Mouse (Mus musculus) heart, postnatal 0 days (tissue): ENCODE data around the gene Rhcg. TPM values are rescaled to one million over a fixed set of nuclear protein-coding genes. Genes with fewer than 3 reads are reported as not detected.

Experiments
- ATAC-seq: fragments of 200-750 bp; cut with Nextera tagmentation; 2 replicates; pipeline ENCODE4 v1.8.0; 2017; ENCODE audit warnings: low read depth, moderate number of reproducible peaks, moderate library complexity; ENCODE audit not compliant: insufficient read depth
- DNase-seq: peaks from one replicate; pipeline ENCODE4 v3.0.0-alpha.2; 2016; ENCODE audit warnings: low spot score
- H3K27ac ChIP-seq: fragments of 300-500 bp; sonication (generic); 2 replicates; pipeline ENCODE4 v1.5.1; 2014; ENCODE audit warnings: low read depth, mild to moderate bottlenecking
- H3K27me3 ChIP-seq: fragments of 300-500 bp; sonication (generic); 2 replicates; pipeline ENCODE4 v1.6.1; 2014; ENCODE audit warnings: low read length, mixed read lengths; ENCODE audit not compliant: control insufficient read depth, insufficient read depth
- H3K36me3 ChIP-seq: fragments of 300-500 bp; sonication (generic); replicated peaks from 2 replicates; pipeline ENCODE4 v1.6.1; 2014; ENCODE audit warnings: low read length, mixed read lengths; ENCODE audit not compliant: control insufficient read depth, insufficient read depth
- H3K4me1 ChIP-seq: fragments of 300-500 bp; sonication (generic); 2 replicates; pipeline ENCODE4 v1.6.1; 2014; ENCODE audit warnings: antibody characterized with exemption; ENCODE audit not compliant: control insufficient read depth, insufficient read depth
- H3K4me2 ChIP-seq: fragments of 300-500 bp; sonication (generic); 2 replicates; pipeline ENCODE4 v1.6.1; 2014; ENCODE audit warnings: low read depth, mild to moderate bottlenecking, low read length, moderate library complexity
- H3K4me3 ChIP-seq: fragments of 300-500 bp; sonication (generic); 2 replicates; pipeline ENCODE4 v1.5.1; 2014; ENCODE audit warnings: low read depth, low read length
- H3K9ac ChIP-seq: fragments of 300-500 bp; sonication (generic); replicated peaks from 2 replicates; pipeline ENCODE4 v1.6.1; 2014; ENCODE audit warnings: low read depth, low read length, mixed read lengths
- H3K9me3 ChIP-seq: fragments of 300-500 bp; sonication (generic); replicated peaks from 2 replicates; pipeline ENCODE4 v1.6.1; 2016; ENCODE audit warnings: low read length; ENCODE audit not compliant: control insufficient read depth
- CTCF ChIP-seq: IDR thresholded peaks from 2 replicates; pipeline ENCODE4 v1.5.1; 2016; ENCODE audit warnings: antibody characterized with exemption, control low read depth, low read depth
- EP300 ChIP-seq: IDR thresholded peaks from 2 replicates; pipeline ENCODE4 v1.6.1; 2016; ENCODE audit warnings: antibody characterized with exemption, low read depth
- WGBS: fragments of 180-500 bp; shearing (Covaris S2); extraction: QIAGEN DNeasy Blood & Tissue Kit; methylation state at CpG from one replicate; pipeline ENCODE4 v1.1.7; 2014; 5-methylcytosine and 5-hydroxymethylcytosine counted together
- polyA plus RNA-seq: library from polyadenylated mRNA; unstranded; fragments of >200 nt; fragmentation: Nextera tagmentation; extraction: Ambion mirVana; gene quantifications from 2 replicates; pipeline ENCODE4 v1.2.1, GENCODE M21; 2015
- total RNA-seq: library from RNA; depleted of rRNA; stranded (reverse); fragments of >200 nt; gene quantifications from 2 replicates; pipeline ENCODE4 v1.2.3, GENCODE M21; 2014; ENCODE audit warnings: low replicate concordance

Rhcg gene
- total and polyA plus RNA-seq, 2 experiments from 2014 or later = 0.04 to 0.40 TPM

DNA sequence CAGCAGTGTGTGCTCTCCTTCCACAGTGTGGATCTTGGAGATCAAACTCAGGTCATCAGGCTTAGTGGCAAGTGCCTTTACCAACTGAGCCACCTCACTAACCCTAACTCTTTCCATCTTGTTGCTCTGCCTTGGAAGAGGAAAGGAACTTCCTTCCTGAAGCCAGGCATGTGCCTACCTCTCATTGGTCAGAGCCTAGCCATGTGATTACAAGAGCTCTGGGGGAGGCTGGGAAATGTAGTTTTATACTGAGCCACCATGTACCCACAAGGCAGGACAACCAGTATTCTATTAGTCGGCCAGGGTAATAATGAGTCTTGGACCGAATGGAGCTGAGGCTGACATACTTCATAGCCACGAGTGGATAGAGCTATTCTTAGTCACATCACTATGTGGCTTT lies 29.2 kb downstream of the Rhcg start:
- no peak for TF ChIP-seq EP300
- TF ChIP-seq CTCF = no peak
- DNase-seq (no peak), ATAC-seq (no peak)
- Histone ChIP-seq H3K4me3 (no peak overlapping the region), H3K9ac (no peak overlapping the region), H3K27me3 (peaks cover 71% of the 10 kb centered on the region), H3K36me3 (no peaks in the 10 kb centered on the region), H3K4me1 (no peaks in the 10 kb centered on the region), H3K27ac (no peak overlapping the region), H3K9me3 (peaks cover 7% of the 10 kb centered on the region; the same call in 1 of the 2 replicates), H3K4me2 (no peak overlapping the region)
- 61% methylated on average over 3 of the region's 3 CpGs for WGBS

DNA sequence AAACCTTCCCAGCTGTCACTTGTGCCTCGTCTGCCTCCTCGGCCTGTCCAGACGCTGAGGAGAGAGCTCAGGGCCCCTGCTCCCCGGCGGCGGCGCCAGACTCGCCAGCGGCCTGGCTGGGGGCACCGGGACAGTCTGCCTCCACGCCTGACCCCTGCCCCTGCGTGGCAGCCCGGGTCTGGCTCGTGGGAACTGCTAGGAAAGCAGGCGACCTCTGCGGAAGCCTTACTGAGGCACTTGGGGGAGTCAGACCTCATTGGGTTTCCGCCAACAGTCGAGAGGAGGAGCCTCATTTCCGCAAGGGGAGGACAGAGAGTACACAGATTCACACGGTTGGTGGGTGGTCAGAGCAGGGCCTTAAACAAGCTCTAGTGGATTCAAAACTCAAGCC lies 38.6 kb downstream of the Rhcg start:
- ATAC-seq = peak; percentile 44; the same call in 1 of the 2 replicates
- Histone ChIP-seq H3K4me1 (peaks cover 23% of the 10 kb centered on the region), H3K27me3 (peaks cover 57% of the 10 kb centered on the region), H3K4me2 (peak overlapping the region; percentile 60), H3K4me3 (peak overlapping the region; percentile 21), H3K36me3 (no peaks in the 10 kb centered on the region), H3K9me3 (no peaks in the 10 kb centered on the region), H3K9ac (peak overlapping the region; percentile 32; the same call in 1 of the 2 replicates), H3K27ac (no peak overlapping the region)
- no peak for DNase-seq
- TF ChIP-seq CTCF (no peak), EP300 (no peak)
- 2% methylated on average over 20 of the region's 20 CpGs for WGBS

DNA sequence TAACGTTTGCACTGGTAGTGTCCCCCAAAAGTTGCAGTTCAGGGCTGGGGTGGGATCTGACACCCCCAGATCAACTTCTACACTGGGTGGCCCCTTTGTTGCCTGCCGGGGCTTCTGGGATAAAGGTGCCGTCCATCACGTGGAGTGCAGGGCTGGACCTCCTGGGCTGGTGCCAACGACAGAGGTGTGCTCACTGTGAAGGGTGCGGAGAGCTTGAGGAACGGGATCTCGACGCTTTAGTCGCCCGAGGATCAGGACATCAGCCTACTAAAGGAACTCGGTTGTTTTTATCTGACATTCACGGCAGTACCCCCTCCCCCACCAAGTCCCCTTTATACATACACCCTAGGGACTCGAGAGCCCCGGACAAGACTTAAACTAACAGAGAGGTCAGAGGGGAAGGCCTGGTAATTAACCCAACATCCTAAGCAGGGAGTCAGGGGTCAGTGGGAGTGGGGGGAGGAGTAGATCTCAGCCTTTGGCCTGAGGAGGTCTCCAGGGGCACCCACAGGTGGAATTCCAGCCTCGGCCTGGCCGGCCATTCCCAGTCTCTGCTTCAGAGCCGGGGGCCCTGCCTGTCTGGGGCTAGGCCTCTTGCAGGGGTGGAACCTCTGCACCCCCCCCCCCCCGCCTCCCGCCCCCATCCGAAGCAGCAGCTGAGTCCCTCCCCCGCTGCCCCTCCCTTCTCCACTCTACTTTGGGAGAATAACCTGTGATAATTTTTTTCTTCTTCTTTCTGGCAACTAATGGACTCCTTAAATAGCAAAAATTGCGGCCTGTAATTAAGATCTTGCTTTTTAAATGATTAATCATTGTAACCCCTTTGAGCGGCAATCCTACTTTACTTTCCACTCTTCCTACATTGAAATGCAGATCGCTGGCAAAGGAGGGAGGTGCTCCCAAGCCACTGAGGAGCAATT lies 39.3 kb downstream of the Rhcg start:
- Histone ChIP-seq H3K27me3 (peaks cover 51% of the 10 kb centered on the region), H3K4me1 (peaks cover 23% of the 10 kb centered on the region), H3K36me3 (no peaks in the 10 kb centered on the region), H3K9ac (peak overlapping the region; percentile 32; the same call in 1 of the 2 replicates), H3K9me3 (no peaks in the 10 kb centered on the region), H3K4me3 (peak overlapping the region; percentile 21), H3K4me2 (peak overlapping the region; percentile 60), H3K27ac (no peak overlapping the region)
- no peak for TF ChIP-seq EP300
- no peak for TF ChIP-seq CTCF
- DNase-seq (no peak), ATAC-seq (no peak)
- WGBS = 12% methylated on average over 25 of the region's 25 CpGs

DNA sequence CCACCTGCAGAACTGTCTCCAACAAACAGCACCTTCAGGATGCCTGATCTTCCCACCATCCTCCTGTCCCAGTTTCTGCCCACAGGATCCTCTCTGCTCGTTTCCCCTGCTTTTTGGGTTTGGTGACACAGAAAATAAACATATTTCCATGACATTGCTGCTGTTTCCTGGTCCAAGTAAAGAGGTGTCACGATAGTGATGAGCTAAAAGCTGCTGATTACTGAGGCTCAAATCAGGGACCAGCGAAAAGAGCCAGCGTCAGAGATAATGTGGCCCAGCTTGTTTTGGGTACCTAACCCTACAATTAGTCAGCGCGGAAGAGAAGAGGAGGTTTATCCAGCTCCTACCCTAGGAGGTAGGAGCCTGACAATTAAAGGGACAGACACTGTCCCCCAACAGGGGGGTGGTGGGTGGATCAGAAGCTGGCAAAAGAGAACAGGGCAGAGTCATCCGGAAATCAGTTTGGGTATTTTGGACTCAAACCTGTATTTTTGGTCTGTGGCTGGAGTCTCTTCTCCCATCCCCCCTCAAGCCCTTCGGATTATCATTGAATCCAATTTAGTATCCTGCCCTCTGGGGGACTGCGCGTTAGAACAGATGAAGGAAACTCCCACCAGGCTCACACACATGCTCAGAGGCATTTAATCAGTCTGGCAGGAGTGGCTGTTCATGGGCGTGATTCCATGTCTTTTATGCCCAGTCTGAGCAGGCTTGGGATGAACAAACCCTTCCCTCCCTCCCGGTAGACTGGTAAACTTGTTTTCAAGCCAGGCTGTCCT lies 40.2 kb downstream of the Rhcg start:
- H3K36me3 ChIP-seq = no peaks in the 10 kb centered on the region
- no peak overlapping the region for H3K27ac ChIP-seq
- no peak overlapping the region for H3K4me3 ChIP-seq
- DNase-seq = no peak
- H3K27me3 ChIP-seq = peaks cover 53% of the 10 kb centered on the region
- no peaks in the 10 kb centered on the region for H3K9me3 ChIP-seq
- no peak overlapping the region for H3K9ac ChIP-seq
- WGBS = 6% methylated on average over 12 of the region's 12 CpGs
- peaks cover 23% of the 10 kb centered on the region for H3K4me1 ChIP-seq
- no peak for ATAC-seq
- H3K4me2 ChIP-seq = 0 out of 2 replicates have a peak overlapping the region, but pooled peaks have one; percentile 60
- TF ChIP-seq EP300 = no peak
- TF ChIP-seq CTCF = no peak

DNA sequence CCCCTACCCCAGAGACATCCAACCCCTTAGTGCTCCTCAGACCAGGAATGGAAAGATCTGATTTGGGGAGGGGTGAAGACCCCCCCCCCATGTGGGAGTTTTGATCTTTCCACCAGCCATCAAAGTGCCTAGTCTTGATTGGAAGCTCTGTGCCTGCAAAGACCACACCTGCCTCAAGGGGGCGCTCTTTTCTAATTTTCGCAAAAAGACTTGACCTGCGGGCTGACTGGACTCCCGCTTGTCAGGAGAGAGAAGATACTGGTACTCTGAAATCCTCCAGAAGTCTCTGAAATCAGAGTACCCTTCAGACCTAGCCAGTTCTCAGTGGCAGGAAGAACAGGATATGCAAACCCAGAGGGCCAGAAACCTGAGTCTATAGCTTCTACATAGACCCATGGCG lies 40.8 kb downstream of the Rhcg start:
- Histone ChIP-seq H3K9ac (no peak overlapping the region), H3K4me1 (peaks cover 23% of the 10 kb centered on the region), H3K27ac (no peak overlapping the region), H3K9me3 (no peaks in the 10 kb centered on the region), H3K36me3 (no peaks in the 10 kb centered on the region), H3K4me3 (no peak overlapping the region), H3K4me2 (no peak overlapping the region), H3K27me3 (peaks cover 54% of the 10 kb centered on the region)
- ATAC-seq (no peak), DNase-seq (peak; percentile 46)
- 15% methylated on average over 5 of the region's 5 CpGs for WGBS
- TF ChIP-seq CTCF (peak; percentile 50), EP300 (no peak)
